Mouse (Mus musculus) kidney, embryonic 14.5 days (tissue): ENCODE results near the gene Zfp36. TPM values are rescaled to one million over a fixed set of nuclear protein-coding genes. Genes with fewer than 3 reads are reported as not detected.
A peak's percentile ranks its signal among the peaks of the same experiment; 100 is the strongest.

Experiments
- ATAC-seq: fragments of 200-750 bp; cut with Nextera tagmentation; 2 replicates; pipeline ENCODE4 v1.8.0; 2017; ENCODE audit warnings: moderate number of reproducible peaks, mild to moderate bottlenecking, moderate TSS enrichment, moderate library complexity; ENCODE audit not compliant: low FRiP score, low TSS enrichment
- H3K27ac ChIP-seq: fragments of 300-500 bp; sonication (generic); 2 replicates; pipeline ENCODE4 v1.5.1; 2014; ENCODE audit warnings: low read depth, mild to moderate bottlenecking, low read length, moderate library complexity, mixed read lengths
- H3K27me3 ChIP-seq: fragments of 300-500 bp; sonication (generic); 2 replicates; pipeline ENCODE4 v1.6.1; 2014; ENCODE audit warnings: mild to moderate bottlenecking, low read length; ENCODE audit not compliant: control insufficient read depth, insufficient read depth
- H3K36me3 ChIP-seq: fragments of 300-500 bp; sonication (generic); 2 replicates; pipeline ENCODE4 v1.6.1; 2014; ENCODE audit warnings: low read length, mixed read lengths; ENCODE audit not compliant: control insufficient read depth, insufficient read depth
- H3K4me1 ChIP-seq: fragments of 300-500 bp; sonication (generic); 2 replicates; pipeline ENCODE4 v1.6.1; 2014; ENCODE audit warnings: low read length, mixed read lengths; ENCODE audit not compliant: control insufficient read depth, insufficient read depth
- H3K4me2 ChIP-seq: fragments of 300-500 bp; sonication (generic); replicated peaks from 2 replicates; pipeline ENCODE4 v1.6.1; 2014; ENCODE audit warnings: low read depth, mild to moderate bottlenecking, low read length
- H3K4me3 ChIP-seq: fragments of 300-500 bp; sonication (generic); 2 replicates; pipeline ENCODE4 v1.5.1; 2014; ENCODE audit warnings: mild to moderate bottlenecking, low read length
- H3K9ac ChIP-seq: fragments of 300-500 bp; sonication (generic); 2 replicates; pipeline ENCODE4 v1.6.1; 2014; ENCODE audit warnings: low read depth, mild to moderate bottlenecking, low read length, moderate library complexity
- H3K9me3 ChIP-seq: fragments of 300-500 bp; sonication (generic); 2 replicates; pipeline ENCODE4 v1.6.1; 2016; ENCODE audit warnings: low read length; ENCODE audit not compliant: control insufficient read depth
- WGBS: fragments of 180-500 bp; shearing (Covaris S2); extraction: QIAGEN DNeasy Blood & Tissue Kit; methylation state at CpG from one replicate; pipeline ENCODE4 v1.1.7; 2014; 5-methylcytosine and 5-hydroxymethylcytosine counted together
- polyA plus RNA-seq: library from polyadenylated mRNA; unstranded; fragments of >200 nt; fragmentation: Nextera tagmentation; extraction: Ambion mirVana; gene quantifications from 2 replicates; pipeline ENCODE4 v1.2.1, GENCODE M21; 2014

The Zfp36 gene
- polyA plus RNA-seq, 1 experiment from 2014 or later = 10.7 TPM

DNA sequence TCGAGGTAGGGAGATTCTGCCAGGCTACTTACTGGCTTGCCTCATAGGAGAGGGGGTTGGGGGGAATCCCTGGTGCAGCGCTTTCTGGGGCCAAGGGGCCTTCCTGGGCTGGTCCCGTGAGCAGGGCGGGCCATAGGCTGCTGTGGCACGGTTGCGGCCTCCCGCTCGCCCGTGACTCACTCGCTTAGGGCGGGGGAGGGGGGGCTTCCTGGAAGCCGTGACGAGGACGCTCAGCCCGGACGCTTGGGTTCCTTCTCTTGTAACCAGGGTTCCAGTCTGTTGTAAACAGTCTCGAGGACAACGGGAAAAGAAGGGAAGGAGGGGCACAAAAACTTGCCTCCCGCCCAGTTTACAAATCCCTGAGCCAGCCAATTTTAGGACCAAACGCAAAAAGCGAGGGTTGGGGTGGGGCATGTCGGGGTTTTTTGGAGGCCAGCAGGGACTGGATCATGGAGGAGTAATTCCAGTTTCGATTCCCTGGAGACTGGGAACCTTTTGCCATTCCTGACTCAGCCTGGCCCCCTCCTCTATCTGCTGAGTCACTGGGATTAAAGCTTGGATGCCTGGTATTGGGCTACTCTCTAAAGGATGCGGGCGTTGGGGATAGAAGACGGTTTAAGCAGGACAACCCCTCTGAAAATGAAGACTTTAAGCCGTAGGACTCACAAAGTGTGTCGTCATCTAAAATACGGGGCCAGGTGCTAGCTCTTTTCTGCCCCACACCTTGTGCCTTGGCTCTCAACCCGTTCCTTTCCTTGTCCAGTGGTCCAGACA, 1.2 kb upstream of the Zfp36 start:
- WGBS = 7% methylated on average over 30 of the region's 30 CpGs
- Histone ChIP-seq H3K4me2 (peak overlapping the region; percentile 48), H3K27me3 (no peaks in the 10 kb centered on the region), H3K9me3 (no peaks in the 10 kb centered on the region), H3K9ac (peak overlapping the region; percentile 51; the same call in 1 of the 2 replicates), H3K36me3 (peaks cover 13% of the 10 kb centered on the region; the same call in 1 of the 2 replicates), H3K27ac (peak overlapping the region; percentile 99), H3K4me1 (peaks cover 49% of the 10 kb centered on the region), H3K4me3 (peak overlapping the region; percentile 31)
- ATAC-seq = peak; percentile 14; the same call in 1 of the 2 replicates

- Histone ChIP-seq H3K36me3 (peaks cover 7% of the 10 kb centered on the region; the same call in 1 of the 2 replicates), H3K4me1 (peaks cover 49% of the 10 kb centered on the region), H3K27ac (peak overlapping the region; percentile 96), H3K4me3 (peak overlapping the region; percentile 79), H3K9ac (peak overlapping the region; percentile 83), H3K4me2 (peak overlapping the region; percentile 77), H3K9me3 (no peaks in the 10 kb centered on the region), H3K27me3 (no peaks in the 10 kb centered on the region)
- peak; percentile 38 for ATAC-seq
- WGBS = under 1% methylated on average over 53 of the region's 53 CpGs
Measured at GRCm38 (mm10) chr7:28378769-28379651, 1.0 kb downstream of the Zfp36 start.

DNA sequence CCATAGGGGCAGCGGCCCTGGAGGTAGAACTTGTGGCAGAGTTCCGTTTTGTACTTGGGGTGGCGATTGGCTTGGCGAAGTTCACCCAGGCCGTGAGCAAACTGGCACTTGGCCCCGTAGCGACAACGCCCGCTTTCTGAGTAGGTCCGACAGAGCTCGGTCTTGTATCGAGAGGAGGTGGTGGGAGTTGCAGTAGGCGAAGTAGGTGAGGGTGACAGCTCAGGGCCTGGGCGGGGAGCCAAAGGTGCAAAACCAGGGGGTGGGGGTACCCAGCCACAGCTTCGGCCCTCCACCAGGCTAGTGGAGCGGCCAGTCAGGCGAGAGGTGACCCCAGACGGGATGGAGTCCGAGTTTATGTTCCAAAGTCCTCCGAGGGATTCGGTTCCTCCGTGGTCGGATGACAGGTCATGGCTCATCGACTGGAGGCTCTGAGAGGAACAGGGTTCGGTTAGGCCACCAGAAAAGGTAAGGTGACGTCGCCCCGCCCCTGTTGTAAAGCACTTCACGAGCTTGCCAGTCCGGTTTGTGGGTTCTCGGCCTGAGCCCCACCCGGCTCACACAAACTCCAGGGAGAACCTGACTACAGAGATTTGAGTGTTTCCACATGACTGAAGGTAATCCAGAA, 1.9 kb downstream of the Zfp36 start:
- WGBS = 13% methylated on average over 32 of the region's 32 CpGs
- Histone ChIP-seq H3K4me1 (peaks cover 46% of the 10 kb centered on the region), H3K27me3 (no peaks in the 10 kb centered on the region), H3K9me3 (no peaks in the 10 kb centered on the region), H3K4me2 (peak overlapping the region; percentile 77), H3K36me3 (peaks cover 7% of the 10 kb centered on the region; the same call in 1 of the 2 replicates), H3K4me3 (peak overlapping the region; percentile 79), H3K27ac (peak overlapping the region; percentile 96), H3K9ac (peak overlapping the region; percentile 83)
- no peak for ATAC-seq

DNA sequence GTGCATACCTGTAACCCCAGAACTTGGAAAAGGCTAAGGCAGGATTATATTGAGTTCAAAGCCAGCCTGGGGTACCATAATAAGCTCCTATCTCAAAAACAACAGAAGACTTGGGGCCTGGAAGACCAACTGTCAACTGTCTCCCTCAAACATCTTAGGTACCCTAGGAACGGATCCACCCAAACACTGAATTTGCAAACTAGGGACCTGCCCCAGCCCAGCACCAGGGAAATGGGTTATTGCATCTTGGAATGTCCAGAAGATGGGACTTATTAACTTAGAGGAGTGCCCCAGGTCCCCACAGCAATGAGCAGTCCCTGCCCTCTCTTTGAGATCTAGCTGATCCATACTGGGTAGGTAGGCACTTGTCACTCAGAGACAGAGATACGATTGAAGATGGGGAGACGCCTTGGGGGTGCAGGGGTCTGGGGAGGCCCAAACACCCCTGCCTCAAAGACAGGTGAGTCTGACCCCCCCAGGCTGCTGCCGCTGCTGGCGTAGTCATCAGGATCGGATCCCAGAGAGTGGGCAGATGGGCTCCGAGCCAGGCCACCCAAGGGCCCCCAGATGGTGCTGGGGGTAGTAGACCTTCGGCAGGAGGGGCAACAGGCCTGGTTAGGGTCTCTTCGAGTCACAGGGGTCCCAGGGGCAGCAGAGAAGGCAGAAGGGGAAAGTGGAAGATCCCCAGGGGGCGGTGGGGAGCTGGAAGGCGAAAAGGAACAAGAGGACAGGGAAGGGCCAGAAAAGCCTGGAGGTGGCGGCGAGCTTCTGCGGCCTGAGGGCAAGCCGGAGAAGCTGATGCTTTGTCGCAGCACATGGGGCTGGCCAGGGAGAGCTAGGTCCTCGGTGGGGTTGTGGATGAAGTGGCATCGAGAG, 2.6 kb downstream of the Zfp36 start:
- Histone ChIP-seq H3K9me3 (no peaks in the 10 kb centered on the region), H3K4me3 (peak overlapping the region; percentile 79), H3K4me2 (peak overlapping the region; percentile 77), H3K27me3 (no peaks in the 10 kb centered on the region), H3K4me1 (peaks cover 39% of the 10 kb centered on the region), H3K9ac (peak overlapping the region; percentile 83), H3K27ac (peak overlapping the region; percentile 96), H3K36me3 (peaks cover 7% of the 10 kb centered on the region; the same call in 1 of the 2 replicates)
- no peak for ATAC-seq
- WGBS = 59% methylated on average over 18 of the region's 18 CpGs

DNA sequence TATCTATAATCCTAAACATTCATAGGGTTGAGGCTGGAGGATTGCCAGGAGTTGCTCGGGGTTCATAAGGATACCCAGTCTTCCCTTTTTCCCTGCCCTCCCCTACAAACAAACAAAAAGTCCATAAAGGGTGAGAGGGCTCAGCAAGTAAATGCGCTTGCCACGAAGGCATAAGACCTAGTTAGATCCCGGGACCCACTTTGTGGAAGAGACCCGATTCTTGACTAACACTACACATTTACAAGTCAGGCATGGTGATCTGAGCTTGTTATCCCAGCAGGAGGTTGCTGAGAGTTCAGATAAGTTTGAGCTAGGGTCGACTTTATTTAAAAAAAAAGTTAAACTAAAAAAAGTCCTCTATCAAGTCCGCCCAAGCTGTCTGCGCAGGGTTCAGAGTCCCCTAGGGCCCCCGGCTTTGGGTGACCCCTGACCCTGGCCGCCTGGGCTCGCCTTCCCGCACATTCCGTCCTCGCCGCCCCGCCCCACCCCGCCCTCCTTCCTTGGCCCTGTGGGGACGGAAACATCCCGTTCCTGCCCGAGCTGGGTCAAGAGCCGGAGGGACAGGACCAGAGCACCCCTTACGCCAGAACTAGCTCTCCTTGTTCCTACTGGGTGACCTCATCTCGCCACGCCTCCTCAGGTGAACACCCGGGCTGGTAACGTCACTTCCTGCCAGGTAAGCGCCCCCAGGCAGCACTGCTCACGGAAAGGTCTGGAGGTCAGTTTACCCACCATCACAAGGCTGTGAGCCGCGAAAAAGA, 3.9 kb downstream of the Zfp36 start:
- WGBS = 2% methylated on average over 30 of the region's 30 CpGs
- peak overlapping the region; percentile 77 for H3K4me2 ChIP-seq
- peak overlapping the region; percentile 98 for H3K27ac ChIP-seq
- peaks cover 28% of the 10 kb centered on the region for H3K4me1 ChIP-seq
- H3K4me3 ChIP-seq = peak overlapping the region; percentile 37
- no peaks in the 10 kb centered on the region for H3K9me3 ChIP-seq
- H3K36me3 ChIP-seq = peaks cover 7% of the 10 kb centered on the region; the same call in 1 of the 2 replicates
- ATAC-seq = no peak
- H3K9ac ChIP-seq = peak overlapping the region; percentile 68
- no peaks in the 10 kb centered on the region for H3K27me3 ChIP-seq

DNA sequence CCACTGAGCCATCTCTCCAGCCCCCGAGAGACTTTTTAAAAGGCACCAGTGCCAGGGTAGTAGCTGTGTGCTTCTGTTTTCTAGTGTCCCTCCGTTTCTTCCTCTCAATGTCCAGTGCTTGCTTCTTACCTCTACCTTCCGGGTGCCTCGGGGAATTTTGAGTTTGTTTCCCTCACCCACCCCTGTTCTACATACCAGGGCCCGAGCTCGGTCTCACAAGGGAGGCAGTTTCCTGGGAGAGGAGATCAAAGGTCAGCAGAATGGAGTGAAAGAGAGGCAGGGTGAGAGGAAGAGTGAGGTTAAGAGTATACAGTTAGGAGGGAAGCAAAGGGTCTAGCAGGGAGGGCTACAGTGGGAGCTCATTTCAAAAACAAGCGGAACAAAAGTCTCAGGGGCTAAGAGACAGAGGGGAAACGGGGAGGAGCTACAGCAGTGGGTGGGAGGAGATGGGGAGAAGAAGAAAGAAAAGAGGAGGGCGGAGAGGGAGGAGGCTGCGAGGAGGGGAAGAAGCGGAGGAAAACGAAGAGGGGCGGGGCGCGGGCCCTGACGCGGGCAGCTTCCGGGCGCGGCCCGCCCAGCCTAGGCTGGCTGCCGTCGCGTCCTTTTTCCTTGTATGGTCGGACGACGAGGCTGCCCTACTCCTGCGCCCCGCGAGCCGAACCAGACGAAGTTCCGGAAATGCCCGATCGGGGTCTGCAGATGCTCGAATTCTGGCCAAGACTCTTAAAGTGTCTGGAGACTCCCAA, 4.7 kb downstream of the Zfp36 start:
- Histone ChIP-seq H3K9ac (peak overlapping the region; percentile 68), H3K27ac (peak overlapping the region; percentile 98), H3K9me3 (no peaks in the 10 kb centered on the region), H3K27me3 (no peaks in the 10 kb centered on the region), H3K4me2 (peak overlapping the region; percentile 77), H3K4me3 (peak overlapping the region; percentile 37), H3K36me3 (peaks cover 8% of the 10 kb centered on the region; the same call in 1 of the 2 replicates), H3K4me1 (peaks cover 27% of the 10 kb centered on the region)
- under 1% methylated on average over 36 of the region's 36 CpGs for WGBS
- peak; percentile 41 for ATAC-seq

GRCm38 (mm10) chr7:28374647-28375046, 5.4 kb downstream of the Zfp36 start:
- Histone ChIP-seq H3K27me3 (no peaks in the 10 kb centered on the region), H3K4me3 (no peak overlapping the region; the same call in 1 of the 2 replicates), H3K4me1 (peaks cover 32% of the 10 kb centered on the region), H3K4me2 (peak overlapping the region; percentile 77), H3K9ac (no peak overlapping the region), H3K36me3 (peaks cover 15% of the 10 kb centered on the region), H3K27ac (peak overlapping the region; percentile 98), H3K9me3 (no peaks in the 10 kb centered on the region)
- WGBS = 74% methylated on average over 10 of the region's 10 CpGs
- no peak for ATAC-seq
